Mouse (Mus musculus) intestine, embryonic 15.5 days (tissue): ENCODE measurements at regions not wholly inside any gene's neighbourhood (a gene's known extent, or its start where the extent isn't known, plus 50 kb on each side); places are given as distances from the start of the nearest gene placed in this dataset.

Source experiments
- ATAC-seq: fragments of 200-750 bp; cut with Nextera tagmentation; 2 replicates; pipeline ENCODE4 v1.8.0; 2017; ENCODE audit warnings: moderate TSS enrichment, moderate library complexity
- H3K27ac ChIP-seq: fragments of 300-500 bp; sonication (generic); 2 replicates; pipeline ENCODE4 v1.5.1; 2015; ENCODE audit warnings: mild to moderate bottlenecking, inconsistent platforms
- H3K27me3 ChIP-seq: fragments of 300-500 bp; sonication (generic); replicated peaks from 2 replicates; pipeline ENCODE4 v1.6.1; 2015; ENCODE audit warnings: inconsistent platforms
- H3K36me3 ChIP-seq: fragments of 300-500 bp; sonication (generic); 2 replicates; pipeline ENCODE4 v1.6.1; 2015; ENCODE audit warnings: inconsistent platforms
- H3K4me1 ChIP-seq: fragments of 300-500 bp; sonication (generic); replicated peaks from 2 replicates; pipeline ENCODE4 v1.6.1; 2015; ENCODE audit warnings: inconsistent platforms
- H3K4me2 ChIP-seq: fragments of 300-500 bp; sonication (generic); replicated peaks from 2 replicates; pipeline ENCODE4 v1.6.1; 2015; ENCODE audit warnings: mild to moderate bottlenecking, inconsistent platforms
- H3K4me3 ChIP-seq: fragments of 300-500 bp; sonication (generic); replicated peaks from 2 replicates; pipeline ENCODE4 v1.5.1; 2015; ENCODE audit warnings: inconsistent platforms
- H3K9ac ChIP-seq: fragments of 300-500 bp; sonication (generic); 2 replicates; pipeline ENCODE4 v1.6.1; 2015; ENCODE audit warnings: inconsistent platforms
- H3K9me3 ChIP-seq: fragments of 300-500 bp; sonication (generic); 2 replicates; pipeline ENCODE4 v1.6.1; 2016; ENCODE audit warnings: inconsistent platforms
- WGBS: fragments of 180-500 bp; shearing (Covaris S2); methylation state at CpG from one replicate; pipeline ENCODE4 v1.1.7; 2015; 5-methylcytosine and 5-hydroxymethylcytosine counted together

DNA sequence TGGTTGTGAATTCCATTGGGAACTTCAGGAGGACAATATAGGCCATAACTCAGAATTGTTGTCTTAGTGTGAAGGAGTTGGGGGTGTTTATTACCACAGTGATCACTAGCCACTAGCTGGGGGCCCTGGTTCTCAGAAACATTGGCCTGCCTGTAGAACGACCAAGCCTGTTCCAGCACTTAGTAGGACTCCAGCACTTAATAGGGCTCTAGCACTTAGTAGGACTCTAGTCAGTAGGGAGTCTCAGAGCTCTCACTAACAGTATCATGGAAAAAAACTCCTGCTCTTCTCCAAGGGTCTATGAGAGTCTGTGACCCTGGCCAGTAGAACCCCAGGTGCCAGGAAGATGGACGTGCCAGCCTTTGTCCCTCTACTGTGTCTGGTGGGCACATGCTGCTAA lies 56.8 kb upstream of the Gm3045 start:
- Histone ChIP-seq H3K4me3 (no peak overlapping the region), H3K27me3 (no peaks in the 10 kb centered on the region), H3K9me3 (no peaks in the 10 kb centered on the region), H3K36me3 (no peaks in the 10 kb centered on the region), H3K9ac (no peak overlapping the region), H3K27ac (no peak overlapping the region), H3K4me2 (no peak overlapping the region), H3K4me1 (0 out of 2 replicates have a peak, but pooled peaks cover 2% of the 10 kb centered on the region)
- WGBS: 73% methylated on average over 2 of the region's 2 CpGs
- no peak for ATAC-seq

DNA sequence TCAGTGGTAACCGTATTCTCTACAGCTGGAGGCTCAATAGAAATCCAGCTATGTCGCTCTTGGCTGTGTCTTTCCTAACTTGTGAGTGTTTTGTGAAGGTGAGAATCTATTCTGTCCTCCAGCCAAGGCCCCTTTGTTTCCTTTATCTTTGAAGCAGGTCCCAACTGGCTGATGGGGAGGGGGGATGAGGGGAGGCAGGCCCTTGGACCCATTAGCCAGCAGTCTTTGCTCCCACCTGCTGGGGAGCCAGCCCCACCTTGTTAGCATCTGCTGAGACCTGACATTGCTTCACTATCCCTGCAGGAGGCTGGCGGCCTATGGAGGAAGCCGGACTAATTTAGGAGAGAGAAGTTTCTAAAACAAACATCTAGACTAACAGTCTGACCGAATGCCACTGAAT lies 55.0 kb upstream of the Gm3045 start:
- Histone ChIP-seq H3K4me1 (0 out of 2 replicates have a peak, but pooled peaks cover 2% of the 10 kb centered on the region), H3K9ac (no peak overlapping the region), H3K9me3 (no peaks in the 10 kb centered on the region), H3K27me3 (no peaks in the 10 kb centered on the region), H3K4me3 (no peak overlapping the region), H3K27ac (no peak overlapping the region), H3K36me3 (no peaks in the 10 kb centered on the region), H3K4me2 (no peak overlapping the region)
- WGBS: 39% methylated on average over 5 of the region's 5 CpGs
- ATAC-seq: no peak

DNA sequence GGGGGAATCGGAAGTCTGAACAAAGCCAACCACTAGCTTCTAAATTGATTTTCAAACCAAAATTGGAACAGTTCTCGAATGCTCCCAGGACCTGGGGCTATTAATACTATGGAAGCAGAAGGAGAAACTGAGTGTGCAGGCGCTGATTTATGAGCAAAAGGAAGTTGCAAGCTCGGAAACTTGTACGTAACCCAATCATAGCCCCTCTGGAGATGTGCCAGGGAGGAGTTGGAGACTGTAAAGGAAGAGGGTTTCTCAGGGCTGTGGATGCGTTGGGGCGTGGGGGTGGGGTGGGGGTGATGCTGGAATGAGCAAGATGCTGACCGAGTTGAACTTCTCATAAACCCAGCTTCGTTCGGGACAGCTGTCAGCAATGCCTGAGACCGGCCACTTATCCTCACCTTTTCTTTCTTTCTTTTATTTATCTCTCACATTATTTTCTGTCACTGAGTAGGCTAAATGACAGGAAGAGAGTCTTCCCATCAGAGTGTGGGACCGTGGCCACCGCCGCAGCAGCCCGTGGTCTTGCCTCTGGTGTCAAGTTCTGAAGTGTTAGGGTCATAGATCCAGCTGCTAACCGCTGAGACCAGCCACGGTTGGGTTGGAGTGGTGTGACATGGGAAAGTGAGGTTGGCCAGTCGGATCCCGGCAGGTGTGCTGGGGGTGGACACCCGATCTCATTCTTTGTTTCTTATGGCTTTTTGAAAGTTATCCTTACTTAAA lies 54.2 kb upstream of the Gm3045 start:
- H3K4me3 ChIP-seq: no peak overlapping the region
- WGBS: 55% methylated on average over 20 of the region's 20 CpGs
- no peak overlapping the region for H3K9ac ChIP-seq
- H3K4me2 ChIP-seq: no peak overlapping the region; the same call in 1 of the 2 replicates
- H3K27ac ChIP-seq: no peak overlapping the region
- H3K27me3 ChIP-seq: no peaks in the 10 kb centered on the region
- no peaks in the 10 kb centered on the region for H3K9me3 ChIP-seq
- H3K36me3 ChIP-seq: no peaks in the 10 kb centered on the region
- ATAC-seq: no peak
- 0 out of 2 replicates have a peak, but pooled peaks cover 2% of the 10 kb centered on the region for H3K4me1 ChIP-seq

DNA sequence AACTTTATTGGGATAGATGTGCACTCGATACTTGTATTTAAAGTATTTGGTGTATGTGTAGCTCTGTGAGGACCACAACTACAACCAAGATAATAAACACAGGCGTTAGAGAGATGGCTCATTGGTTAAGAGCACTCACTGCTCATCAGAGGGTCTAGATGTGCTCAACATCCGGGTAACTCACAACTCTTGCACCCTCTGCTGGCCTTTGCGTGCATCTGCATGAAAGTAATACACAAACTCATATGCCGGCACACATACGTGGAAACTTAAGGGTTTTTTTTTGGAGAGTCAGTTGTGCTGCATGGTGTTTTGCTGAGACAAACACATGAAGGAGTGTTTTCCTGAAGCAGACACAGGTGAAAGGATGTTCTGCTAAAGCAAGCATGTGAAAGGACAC lies 53.7 kb upstream of the Gm3045 start:
- no peak overlapping the region for H3K4me2 ChIP-seq
- 0 out of 2 replicates have a peak, but pooled peaks cover 2% of the 10 kb centered on the region for H3K4me1 ChIP-seq
- no peaks in the 10 kb centered on the region for H3K27me3 ChIP-seq
- no peak overlapping the region for H3K4me3 ChIP-seq
- no peak for ATAC-seq
- H3K9ac ChIP-seq: no peak overlapping the region
- no peaks in the 10 kb centered on the region for H3K36me3 ChIP-seq
- no peaks in the 10 kb centered on the region for H3K9me3 ChIP-seq
- H3K27ac ChIP-seq: no peak overlapping the region
- WGBS: 77% methylated on average over 6 of the region's 6 CpGs
